Mouse (Mus musculus): ENCODE results near the gene Dysf.

The Dysf gene

DNA sequence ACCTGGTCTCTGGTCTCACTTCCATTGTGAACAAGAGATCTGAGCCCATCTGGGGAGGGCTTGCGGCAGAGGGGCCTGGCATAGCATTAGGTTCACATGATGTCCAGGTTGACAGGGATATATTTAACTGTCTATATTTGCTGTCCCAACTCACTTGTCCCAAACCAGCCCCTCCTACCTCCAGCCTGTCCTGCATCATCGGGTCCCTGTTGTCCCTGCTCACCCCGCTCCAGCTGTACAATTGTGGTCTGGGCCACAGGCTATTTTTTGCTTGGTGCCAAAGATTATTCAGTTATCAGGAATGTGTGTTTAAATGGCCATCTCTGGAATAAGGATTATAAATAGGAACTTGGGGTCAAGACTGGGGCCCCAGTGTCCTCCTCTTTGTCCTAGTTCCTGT, 235.0 kb downstream of the Dysf start:
- DNase-seq, result no peak

GRCm38 (mm10) chr6:84246101-84246760, 237.8 kb downstream of the Dysf start:
- no peak for DNase-seq

- no peak for DNase-seq
These were observed 238.6 kb downstream of the Dysf start for GRCm38 (mm10) chr6:84246979-84247378.

Measured in kidney, adult 8-10 months (tissue).